Mouse (Mus musculus) left cerebral cortex, adult 9 months (tissue): ENCODE results near the gene Xxylt1.
A peak's percentile ranks its signal among the peaks of the same experiment; 100 is the strongest.

Experiments
- DNase-seq, 2 experiments: peaks; one replicate each; pipeline ENCODE4 v3.0.0; 2022; ENCODE audit warnings: low spot score in 2 of 2

Xxylt1 gene

DNA sequence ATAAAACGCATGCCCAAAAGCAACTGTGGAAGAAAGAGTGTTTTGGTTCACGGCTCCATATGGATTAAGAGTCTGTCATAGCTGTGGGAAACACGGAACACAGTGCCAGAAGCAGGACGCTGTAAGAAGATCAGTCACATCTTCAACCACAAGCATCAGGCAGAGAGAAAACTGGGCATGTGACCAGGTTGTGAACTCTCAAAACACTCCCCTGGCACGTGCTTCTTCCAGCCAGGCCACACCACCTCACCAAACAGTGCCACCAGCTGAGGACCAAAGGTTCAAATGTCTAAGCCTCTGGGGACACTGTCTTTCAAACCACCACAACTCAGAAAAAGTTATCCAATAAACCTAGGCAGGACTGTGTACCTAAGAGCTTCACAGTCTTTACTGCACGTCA lies 93.0 kb downstream of the Xxylt1 start:
- no peak for DNase-seq

DNA sequence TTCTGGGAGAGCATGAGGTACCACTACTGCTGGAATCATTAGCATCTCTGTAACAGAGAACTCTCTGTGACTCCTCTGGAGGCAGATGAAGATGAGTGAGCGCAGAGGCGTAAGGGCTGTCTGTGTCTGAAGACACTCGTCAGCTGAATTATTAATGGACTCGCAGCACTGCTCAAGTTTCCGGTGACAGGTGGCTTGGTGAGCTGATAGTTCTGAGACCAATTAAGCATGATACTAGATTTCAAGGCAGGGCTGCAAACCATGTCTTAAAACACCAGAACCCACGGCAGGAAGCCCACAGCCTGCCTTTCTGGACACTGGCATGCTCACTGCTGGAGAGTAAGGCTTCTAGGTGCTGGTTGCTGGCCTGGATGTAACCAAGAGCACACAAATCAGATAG lies 93.5 kb downstream of the Xxylt1 start:
- no peak for DNase-seq

DNA sequence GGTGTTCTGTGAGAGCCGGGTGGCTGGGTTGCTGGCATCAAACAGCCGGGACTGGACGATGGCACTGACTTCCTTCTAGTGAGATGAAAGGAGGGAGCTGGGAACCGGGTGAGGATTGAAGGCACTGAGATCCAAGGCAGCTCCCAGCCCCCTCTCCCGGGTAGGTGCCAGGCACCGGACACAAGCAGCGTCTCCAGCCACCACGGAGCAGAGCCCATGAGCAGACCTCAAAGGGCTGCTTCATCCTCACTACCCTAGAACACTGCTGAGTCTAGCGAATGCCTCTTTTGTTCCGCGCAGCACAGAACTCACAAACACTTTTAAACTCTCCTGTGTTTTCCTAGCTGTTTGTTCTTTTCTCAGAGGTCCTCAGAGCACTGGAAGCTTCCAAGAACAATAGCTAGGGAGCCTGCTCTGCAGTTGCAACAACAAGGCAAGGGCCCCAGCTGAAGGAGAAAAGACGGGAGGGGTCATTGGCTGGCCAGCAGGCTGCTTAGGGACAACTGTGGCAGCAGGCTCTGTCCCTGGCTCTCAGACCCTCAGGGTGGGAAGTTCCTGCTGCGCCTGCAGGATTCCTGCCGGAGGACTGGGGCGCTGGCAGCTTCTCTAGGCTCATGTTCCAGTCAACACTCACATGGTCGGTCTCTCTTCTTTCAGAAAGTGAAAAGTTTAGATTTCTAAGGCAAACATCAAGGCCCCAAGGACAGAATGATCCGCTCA lies 96.2 kb downstream of the Xxylt1 start:
- peak in 1 of 2 experiments; percentile 35 for DNase-seq

DNA sequence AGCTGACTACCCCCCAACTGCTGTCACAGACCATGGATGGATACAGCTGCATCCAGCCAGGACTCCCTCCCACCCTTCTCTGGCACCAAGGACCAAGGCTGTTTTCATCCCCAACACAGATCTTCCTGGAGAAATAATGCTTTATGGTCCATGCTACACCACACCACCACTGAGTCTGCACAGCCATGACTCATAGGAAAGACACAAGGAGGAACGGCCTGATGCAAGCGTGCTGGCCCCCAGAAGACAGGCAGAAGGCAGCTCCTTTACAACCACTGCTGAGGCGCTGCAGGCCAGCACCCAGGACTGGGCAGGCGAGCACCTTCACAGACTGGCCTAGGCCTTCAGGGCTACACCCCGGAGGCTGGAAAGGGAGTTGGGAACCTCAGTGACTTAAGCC lies 97.1 kb downstream of the Xxylt1 start:
- DNase-seq = peak in 1 of 2 experiments; percentile 49

DNA sequence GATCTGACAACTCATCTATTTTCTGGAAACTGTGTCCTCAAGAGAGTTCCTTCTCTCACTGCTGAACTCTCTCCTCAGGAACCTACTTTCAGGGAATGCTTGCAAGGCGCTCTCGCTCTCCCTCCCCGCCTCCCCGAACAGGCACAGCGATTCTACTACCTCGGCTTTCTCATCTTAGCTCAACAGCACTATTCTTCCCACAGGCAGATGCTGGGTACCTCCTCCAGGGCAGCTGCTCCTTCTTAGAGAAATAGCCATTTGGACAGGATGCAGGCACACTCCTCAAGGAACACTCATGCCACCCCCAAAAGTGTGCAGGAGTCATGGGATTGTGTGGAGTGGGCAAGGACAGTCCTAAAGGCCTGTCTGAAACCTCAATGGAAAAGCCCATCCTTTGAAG lies 97.5 kb downstream of the Xxylt1 start:
- DNase-seq = peak in 1 of 2 experiments; percentile 84

DNA sequence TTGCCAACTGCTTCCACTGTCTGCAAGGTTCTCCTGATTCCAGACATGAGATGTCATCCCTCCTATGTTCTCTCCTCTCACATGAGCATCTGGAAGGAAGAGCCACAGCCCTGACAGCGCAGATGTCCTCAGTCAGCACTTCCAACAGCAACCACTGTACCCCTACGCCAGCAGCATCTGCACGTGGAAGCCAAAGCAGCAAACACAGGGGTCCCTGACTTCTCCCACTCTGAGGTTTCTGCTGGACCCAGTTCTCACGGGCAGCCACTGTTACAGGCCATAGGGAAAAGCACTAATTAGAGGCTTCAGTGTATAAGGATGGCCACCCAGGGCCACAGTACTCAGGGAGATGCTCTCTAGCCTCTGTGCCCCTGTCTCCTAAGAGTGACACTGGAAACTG lies 98.0 kb downstream of the Xxylt1 start:
- no peak for DNase-seq

DNA sequence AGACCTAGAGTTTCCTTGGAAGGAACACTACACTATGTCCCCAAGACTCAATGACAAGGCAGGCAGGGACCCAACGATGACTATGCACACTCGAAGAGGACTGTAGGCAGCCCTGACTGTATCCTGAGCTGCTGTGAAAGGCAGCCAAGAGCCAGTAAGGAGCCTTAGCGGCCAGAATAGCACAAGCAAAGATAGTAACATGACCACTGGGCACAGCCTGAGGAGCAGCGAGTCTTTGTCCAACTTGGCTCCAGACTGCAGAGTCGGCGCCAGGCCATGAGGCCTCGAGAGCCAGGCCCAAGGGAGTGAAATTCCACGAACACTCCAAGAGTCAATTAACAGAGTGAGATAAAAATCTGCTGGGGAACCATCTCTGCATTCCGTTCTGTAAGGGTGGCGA lies 99.9 kb downstream of the Xxylt1 start:
- no peak for DNase-seq

DNA sequence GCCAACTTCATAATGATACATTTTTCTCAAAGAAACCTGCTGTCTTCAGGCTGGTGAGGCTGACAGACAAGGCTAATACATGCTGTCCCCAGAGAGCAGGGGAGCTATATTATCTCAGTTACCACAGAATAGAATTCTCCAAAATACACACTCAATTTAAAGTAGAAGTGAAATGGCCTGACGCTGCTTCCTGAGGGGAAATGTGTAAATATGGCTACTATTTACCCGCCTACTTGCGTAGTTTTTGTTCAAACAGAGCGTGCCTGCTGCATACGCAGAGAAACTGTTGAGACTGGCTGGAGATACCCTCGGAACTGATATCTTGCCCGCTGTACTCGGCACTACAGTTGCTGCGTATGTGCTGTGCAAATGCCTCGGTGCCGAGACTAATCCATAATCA lies 101.3 kb downstream of the Xxylt1 start:
- no peak for DNase-seq

DNA sequence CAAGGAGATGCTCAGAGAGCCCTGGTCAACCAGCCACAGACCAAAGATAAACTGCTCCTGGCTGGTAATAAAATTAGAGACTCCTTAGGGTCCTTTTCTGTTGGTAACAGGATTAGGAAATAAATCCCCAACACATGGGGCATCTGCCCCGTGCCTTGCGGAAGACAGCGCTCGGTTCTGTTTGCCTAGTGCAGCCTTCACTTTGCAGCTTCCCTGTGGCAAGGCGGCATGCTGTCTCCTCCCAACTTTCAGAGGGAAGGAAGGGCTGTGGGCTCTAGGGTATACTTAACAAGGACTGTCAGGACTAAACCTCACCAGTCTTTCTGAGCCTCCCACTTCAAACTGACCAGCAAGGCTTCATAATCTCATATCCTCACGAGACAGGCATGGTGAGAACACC lies 103.5 kb downstream of the Xxylt1 start:
- no peak for DNase-seq

DNA sequence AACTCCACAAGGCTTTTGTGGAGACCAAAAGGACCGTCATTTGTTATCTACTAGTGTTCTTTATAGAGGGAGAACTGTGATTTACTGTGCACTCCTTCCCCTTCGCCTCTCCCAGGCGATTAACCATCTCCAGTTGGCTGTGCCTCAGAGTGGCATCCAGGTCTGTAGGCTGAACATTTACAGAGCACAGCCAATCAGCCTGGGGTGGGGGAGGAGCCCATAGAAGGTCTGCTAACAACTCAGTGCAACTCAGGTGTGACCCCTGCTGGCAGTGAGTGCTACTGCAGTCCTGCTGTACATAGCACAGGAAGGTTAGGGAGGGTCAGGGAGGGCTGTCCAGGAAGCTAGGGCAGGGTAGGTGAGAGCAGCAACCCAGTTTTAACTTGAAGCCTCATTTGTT lies 104.0 kb downstream of the Xxylt1 start:
- DNase-seq = peak; percentile 85 to 96

DNA sequence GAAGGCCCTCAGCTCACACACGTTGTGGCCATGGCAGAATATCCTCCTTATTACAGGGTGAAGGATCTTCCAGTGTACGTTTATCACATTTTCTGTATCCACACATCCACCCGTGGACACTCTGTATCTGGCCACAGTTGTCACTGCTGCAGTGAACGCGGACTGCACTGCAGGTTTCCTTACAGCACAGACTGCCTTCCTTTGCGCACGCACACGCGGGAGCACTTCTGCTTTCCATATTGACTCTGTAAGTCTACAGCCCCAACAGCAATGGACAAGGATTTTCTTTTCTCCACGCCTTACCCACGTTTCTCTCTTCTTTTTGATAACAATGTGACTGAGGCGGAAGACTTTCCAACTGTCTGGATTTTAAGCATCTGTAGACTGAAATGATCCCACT lies 106.7 kb downstream of the Xxylt1 start:
- DNase-seq = no peak

DNA sequence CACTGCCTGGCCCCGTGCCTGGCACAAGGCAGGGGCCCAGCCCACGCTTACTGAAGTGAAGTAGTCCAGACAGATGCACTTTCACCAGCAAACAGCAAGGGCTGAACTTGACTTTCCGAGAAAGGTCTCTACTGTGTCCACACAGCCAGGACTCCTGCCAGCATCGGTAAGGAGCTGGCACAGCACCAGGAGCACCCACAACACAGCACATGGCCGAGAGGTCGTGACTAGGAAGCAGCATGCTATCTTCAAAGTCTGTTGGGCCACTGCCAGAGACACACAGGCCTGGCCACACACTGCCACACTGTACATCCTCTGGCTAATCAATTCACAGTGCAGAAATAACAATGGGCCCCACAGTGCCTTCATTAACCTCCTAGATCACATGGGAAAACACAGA lies 107.8 kb downstream of the Xxylt1 start:
- no peak for DNase-seq

DNA sequence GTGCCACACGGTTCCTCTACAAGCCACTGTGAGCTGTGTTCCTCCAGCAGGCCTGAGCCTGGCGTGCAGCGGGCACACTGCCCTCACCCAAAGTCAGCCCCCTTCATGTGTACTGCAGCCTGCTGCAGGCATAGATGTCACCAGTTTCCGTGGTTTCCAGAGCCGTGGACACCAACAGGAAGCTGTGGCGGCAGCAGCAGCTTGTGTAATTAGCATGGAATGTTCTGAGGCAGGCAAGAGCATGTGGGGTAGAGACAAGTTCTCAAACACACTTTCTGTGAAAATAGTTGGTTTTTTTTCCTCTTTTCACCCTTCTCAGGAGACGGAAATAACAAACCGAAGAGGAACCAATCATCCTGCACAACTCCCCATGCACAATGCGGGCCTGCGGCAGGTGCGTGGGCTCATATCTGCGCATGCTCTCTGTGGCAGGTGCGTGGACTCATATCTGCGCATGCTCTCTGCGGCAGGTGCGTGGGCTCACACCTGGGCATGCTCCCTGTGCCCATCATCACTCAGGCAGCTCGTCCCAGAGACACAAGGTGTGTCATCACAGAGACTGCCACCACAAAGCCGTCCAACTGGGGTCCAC lies 109.2 kb downstream of the Xxylt1 start:
- peak; percentile 55 to 59 for DNase-seq

DNA sequence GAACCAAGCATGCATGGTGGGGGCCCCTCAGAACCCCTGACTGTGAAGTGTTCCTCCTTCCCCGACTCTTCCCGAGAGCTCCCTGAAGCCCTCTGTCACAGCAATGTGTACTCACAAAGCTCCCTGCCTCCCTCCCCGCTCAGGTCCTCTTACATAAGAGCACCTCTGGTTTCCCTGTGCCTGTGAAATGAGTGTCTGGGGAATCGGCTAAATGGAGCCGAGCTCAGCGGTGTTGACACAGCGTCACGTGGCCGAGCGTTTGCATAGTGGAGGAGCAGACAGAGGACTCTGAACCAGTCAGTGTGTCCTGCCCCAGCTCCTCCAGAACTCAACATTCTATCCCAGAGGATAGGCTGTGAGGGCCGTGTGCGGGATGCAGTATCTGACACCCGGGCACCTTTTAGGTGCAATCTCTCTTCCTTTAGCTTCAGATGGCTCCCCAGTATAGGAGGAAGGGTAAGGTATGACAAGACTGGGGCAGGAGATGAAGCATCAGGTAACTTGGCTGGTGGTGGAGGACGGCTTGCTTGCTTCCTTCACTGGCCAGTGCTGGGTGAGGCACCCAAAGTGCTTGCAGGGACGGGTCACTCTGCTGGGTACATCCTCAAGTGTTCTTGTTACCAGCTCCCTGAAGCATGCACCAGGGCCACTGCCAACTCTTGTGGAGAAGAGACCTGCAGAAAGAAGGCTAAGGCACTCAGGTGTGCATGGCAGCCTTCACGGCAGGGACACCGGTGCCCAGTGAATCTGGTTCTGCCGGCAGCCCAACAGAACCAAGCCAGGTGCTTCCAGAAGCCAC lies 111.8 kb downstream of the Xxylt1 start:
- peak; percentile 60 to 65 for DNase-seq

DNA sequence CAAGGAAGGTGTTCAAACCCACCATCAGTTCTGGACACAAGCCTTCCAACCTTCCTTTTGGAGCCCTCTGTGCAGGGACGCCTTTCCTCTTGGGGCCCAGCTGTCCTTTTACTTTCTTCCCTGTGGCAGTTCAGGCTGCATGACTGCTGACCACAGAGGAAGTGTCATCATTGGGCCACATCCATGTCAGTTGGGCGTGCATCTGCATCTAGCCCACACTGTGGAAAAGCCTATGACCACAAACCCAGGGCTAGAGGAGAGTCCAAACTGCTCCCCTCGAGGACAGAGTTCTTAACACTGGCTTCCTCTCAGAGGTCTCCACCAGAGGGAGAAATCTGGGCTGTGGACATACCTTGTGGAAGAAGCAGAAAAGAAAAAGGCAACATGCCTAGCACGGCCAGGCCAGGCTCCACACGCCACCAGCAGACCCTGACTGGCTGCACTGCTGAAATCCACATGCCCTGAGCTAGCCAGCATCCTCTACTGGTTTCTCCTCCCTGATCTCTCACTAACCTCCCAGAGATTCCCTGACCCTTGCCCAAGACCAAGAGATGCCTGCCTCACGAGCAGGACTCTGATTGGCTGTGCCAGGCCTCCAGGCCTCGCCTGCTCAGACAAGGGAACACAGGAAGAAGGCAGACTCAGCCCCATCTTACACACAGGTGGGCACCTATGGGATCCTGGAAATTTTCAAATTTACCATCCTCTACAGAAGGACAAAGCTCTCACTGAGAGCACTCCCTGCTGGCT lies 112.7 kb downstream of the Xxylt1 start:
- no peak for DNase-seq

DNA sequence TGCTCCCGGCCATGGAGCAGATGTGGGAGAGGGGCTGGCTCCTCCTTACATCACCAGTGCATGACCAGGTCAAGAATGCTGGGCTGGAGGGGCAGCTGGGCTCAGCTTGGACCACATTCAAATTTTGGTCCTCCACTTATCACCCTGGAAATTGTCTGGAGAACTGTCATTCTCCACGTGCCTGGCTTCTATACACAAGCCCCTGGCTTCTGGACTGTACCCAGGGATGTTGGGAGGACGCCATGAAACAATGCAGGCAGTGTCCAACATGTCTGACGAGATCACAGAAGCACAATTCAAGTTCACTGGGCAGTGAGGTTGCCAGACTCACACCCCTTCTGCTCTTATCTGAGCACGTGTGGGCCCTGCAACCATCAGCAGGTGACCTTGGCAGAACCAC lies 114.5 kb downstream of the Xxylt1 start:
- DNase-seq = peak in 1 of 2 experiments; percentile 26

DNA sequence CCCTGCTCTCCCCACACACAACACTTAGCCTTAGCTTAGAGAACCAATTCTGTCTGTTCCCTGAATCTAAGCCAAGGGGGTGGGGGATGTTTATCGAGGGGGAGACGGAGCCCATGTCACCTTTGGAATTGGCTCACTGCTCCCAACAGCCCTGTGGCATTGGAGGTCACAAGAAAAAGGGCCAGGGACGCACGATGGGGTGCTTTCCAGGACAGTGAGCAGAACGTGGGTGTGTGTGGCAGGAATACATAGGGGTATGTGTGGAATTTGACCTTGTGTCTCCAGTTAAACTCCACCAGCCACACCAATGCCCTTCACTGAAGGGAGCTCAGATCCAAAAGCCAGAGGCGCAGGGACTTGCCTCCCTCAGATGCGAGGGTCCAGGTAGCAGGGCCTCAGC lies 116.3 kb downstream of the Xxylt1 start:
- DNase-seq = no peak

DNA sequence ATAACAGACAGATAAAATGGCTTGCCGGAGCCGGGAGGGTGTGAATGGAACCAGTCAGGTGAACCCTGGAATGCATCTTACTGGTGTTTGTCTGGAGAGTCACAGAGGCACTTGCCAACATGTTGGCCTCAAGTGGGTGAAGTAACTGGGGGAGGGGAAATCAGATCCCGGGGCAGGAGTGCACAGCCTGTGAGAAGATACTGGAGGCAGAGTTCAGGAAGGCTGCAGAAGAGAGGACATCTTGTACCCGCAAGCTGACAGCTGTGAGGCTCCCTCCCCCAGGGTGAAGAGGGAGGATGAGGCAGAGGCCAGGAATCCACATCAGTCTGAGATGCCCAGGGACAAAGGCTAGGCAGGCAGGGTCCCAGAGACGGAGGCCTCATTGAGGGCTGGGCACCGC lies 116.8 kb downstream of the Xxylt1 start:
- DNase-seq = no peak

DNA sequence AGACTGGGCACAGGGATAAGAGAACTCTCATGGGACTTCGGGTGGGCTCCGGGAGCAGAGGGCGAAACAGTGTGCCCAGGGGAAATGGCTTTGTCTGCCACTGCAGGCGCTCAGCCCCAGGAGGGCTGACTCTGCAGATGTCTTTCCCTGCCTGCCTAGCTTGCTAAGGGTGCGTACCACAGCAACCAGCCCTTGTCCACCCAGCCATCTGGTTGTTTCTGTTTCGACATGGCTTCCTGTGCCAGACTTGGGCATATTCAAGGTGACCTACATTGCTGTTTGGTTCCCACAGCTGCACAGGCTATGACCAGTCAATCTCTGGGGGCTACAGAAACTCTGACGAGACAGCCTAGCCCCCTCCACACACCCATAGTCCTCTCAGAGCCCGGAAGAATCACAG lies 118.7 kb downstream of the Xxylt1 start:
- DNase-seq = no peak

DNA sequence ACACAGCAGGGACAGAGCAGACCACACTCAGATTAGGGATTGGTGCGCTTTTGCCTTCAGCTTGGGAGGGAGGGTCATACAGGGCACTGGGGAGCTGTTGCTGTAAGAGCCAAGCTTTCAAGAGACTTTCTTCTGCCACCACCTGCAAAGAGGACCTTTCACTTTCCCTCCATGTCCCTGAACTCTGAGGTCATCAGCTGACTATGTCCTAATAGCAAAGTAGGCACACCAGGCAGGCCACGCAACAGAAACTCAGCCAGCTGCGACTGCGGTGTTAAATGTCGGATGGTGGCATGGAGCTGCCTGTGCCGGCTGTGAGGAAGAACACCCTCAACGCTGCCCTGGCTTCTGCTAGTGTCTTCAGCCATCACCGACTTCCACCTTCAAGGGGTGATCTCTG lies 120.1 kb downstream of the Xxylt1 start:
- DNase-seq = no peak

DNA sequence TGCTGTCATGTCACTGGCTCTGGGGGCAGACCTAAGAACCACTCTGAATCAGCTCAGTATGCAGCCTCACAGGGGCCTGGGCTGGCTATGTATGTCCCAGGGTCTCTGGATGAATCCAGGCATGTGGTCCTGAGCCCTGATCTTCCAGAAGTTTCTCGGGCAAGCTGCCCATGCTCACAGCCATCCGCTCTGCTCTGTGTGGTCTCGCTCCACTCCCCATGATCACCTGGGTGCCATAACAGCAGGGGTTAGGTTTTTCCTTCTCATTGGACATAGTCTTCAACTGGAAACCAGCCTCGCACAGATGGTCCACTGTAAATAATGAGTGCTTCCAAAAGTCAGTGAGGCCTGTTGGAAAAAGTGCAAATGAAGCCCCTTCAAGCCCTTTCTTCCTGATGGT lies 121.0 kb downstream of the Xxylt1 start:
- no peak for DNase-seq

DNA sequence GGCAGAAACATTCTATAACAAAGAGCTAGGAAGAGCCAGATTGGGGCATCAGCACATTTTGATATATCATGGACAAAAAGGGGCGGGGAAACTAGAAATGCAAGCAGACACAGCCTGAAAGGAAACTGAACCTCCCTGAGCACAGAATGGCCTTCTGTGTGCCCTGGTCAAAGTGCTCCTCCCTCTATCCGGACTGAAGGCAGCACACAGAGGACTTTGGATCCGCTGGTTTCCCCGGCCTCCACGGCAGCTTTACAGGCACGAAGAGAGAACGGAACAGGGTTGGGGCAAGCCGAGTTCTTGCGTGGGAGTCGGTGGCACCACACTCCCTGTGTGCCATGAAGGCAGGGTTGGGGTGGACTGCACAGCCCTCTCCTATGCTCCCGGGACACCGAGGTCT lies 121.5 kb downstream of the Xxylt1 start:
- no peak for DNase-seq
